10 mouse cellular contexts compared by ENCODE assay signal in genomic region chr7:109612531-109612930, GRCm38 (mm10).
DNase-seq lines count a peak whose midpoint lies in the region; ATAC-seq and TF ChIP-seq lines count a peak whose summit lies in the region.
"Had no signal": no experiment of that assay in that cellular context is flagged by ENCODE, and none has a peak within 500 bp of the region (broad histone marks: within the 10 kb centered on the region; RNA-seq: fewer than 3 reads in every experiment).

No protein-coding gene starts in this region.

- DNase-seq in intestine, embryonic 14.5 days (ENCODE audit: low spot score), result no peak
- DNase-seq in forebrain, postnatal 0 days, result peak; percentile 34
- peak; percentile 58 for DNase-seq in midbrain, postnatal 0 days (ENCODE audit: low spot score)
- DNase-seq in frontal cortex, postnatal 25 days (ENCODE audit: low spot score in 2 of 2), result no peak
- DNase-seq in lung, postnatal 36 days, result no peak
- DNase-seq: right cerebral cortex, postnatal 14 days had no signal

- 0 out of 2 replicates have a peak overlapping the region, but pooled peaks have one; percentile 24 for H3K27ac ChIP-seq in intestine, embryonic 14.5 days (ENCODE audit: low read depth)
- H3K27ac ChIP-seq in intestine, embryonic 16.5 days (ENCODE audit: low read length), result no peak overlapping the region
- H3K27ac ChIP-seq in brown adipose tissue, adult 24 weeks (replicated peaks; ENCODE audit: low read depth, low read length), result peak overlapping the region; percentile 52
- H3K27ac ChIP-seq in forebrain, postnatal 0 days (ENCODE audit: low read depth, low read length), result peak overlapping the region; percentile 40; the same call in 1 of the 2 replicates
- peak overlapping the region; percentile 62 for H3K27ac ChIP-seq in midbrain, postnatal 0 days (ENCODE audit: low read depth, low read length)

- no peak for ATAC-seq in intestine, embryonic 14.5 days (replicated peaks; ENCODE audit: low FRiP score, low TSS enrichment, low read depth)
- ATAC-seq in intestine, embryonic 16.5 days, result no peak
- ATAC-seq in forebrain, postnatal 0 days, result peak; percentile 56
- ATAC-seq in midbrain, postnatal 0 days (ENCODE audit: low FRiP score), result no peak
- no peak for ATAC-seq in megakaryocyte progenitor cell, adult 5-6 weeks (replicated peaks; ENCODE audit: poor library complexity)
- ATAC-seq: CD4-positive, CD25-positive, alpha-beta regulatory T cell, adult 4 months had no signal

- no peak overlapping the region for H3K9ac ChIP-seq in intestine, embryonic 14.5 days (ENCODE audit: low read length)
- H3K9ac ChIP-seq in intestine, embryonic 16.5 days (ENCODE audit: low read depth, low read length), result no peak overlapping the region
- no peak overlapping the region for H3K9ac ChIP-seq in forebrain, postnatal 0 days
- H3K9ac ChIP-seq in midbrain, postnatal 0 days (replicated peaks; ENCODE audit: low read length, poor library complexity, severe bottlenecking), result no peak overlapping the region

- H3K4me1 ChIP-seq in intestine, embryonic 14.5 days (replicated peaks; ENCODE audit: control insufficient read depth, insufficient read depth, low read length), result peaks cover 46% of the 10 kb centered on the region
- H3K4me1 ChIP-seq in intestine, embryonic 16.5 days (ENCODE audit: control insufficient read depth, insufficient read depth, low read length), result peaks cover 42% of the 10 kb centered on the region
- H3K4me1 ChIP-seq in brown adipose tissue, adult 24 weeks (ENCODE audit: control insufficient read depth, insufficient read depth, insufficient read length, low read length), result peaks cover 26% of the 10 kb centered on the region
- H3K4me1 ChIP-seq in forebrain, postnatal 0 days (ENCODE audit: insufficient read depth), result peaks cover 12% of the 10 kb centered on the region; the same call in 1 of the 2 replicates
- peaks cover 15% of the 10 kb centered on the region; the same call in 1 of the 2 replicates for H3K4me1 ChIP-seq in midbrain, postnatal 0 days (ENCODE audit: insufficient read depth, low read length)

- 72% methylated on average over 2 of the region's 2 CpGs for WGBS in intestine, embryonic 14.5 days
- WGBS in intestine, embryonic 16.5 days, result 69% methylated on average over 2 of the region's 2 CpGs
- WGBS in forebrain, postnatal 0 days, result 13% methylated on average over 2 of the region's 2 CpGs
- 39% methylated on average over 2 of the region's 2 CpGs for WGBS in midbrain, postnatal 0 days

- TF ChIP-seq CTCF in forebrain, postnatal 0 days (IDR thresholded peaks at IDR 0.05; ENCODE audit: low read depth), result no peak
- no peak for TF ChIP-seq CTCF in midbrain, postnatal 0 days (IDR thresholded peaks at IDR 0.05)

- no peak overlapping the region for H3K4me3 ChIP-seq in intestine, embryonic 14.5 days (ENCODE audit: low read depth, low read length)
- H3K4me3 ChIP-seq in intestine, embryonic 16.5 days (ENCODE audit: low read length), result no peak overlapping the region
- H3K4me3 ChIP-seq in brown adipose tissue, adult 24 weeks (ENCODE audit: insufficient read depth, low read depth, low read length), result no peak overlapping the region
- H3K4me3 ChIP-seq in forebrain, postnatal 0 days (ENCODE audit: low read depth, low read length), result no peak overlapping the region
- no peak overlapping the region for H3K4me3 ChIP-seq in midbrain, postnatal 0 days (ENCODE audit: low read depth, low read length)

- H3K9me3 ChIP-seq in intestine, embryonic 14.5 days (ENCODE audit: control insufficient read depth, low read length), result no peaks in the 10 kb centered on the region
- no peaks in the 10 kb centered on the region for H3K9me3 ChIP-seq in intestine, embryonic 16.5 days (ENCODE audit: control insufficient read depth, low read length)
- H3K9me3 ChIP-seq in forebrain, postnatal 0 days (ENCODE audit: low read length), result no peaks in the 10 kb centered on the region
- no peaks in the 10 kb centered on the region for H3K9me3 ChIP-seq in midbrain, postnatal 0 days (ENCODE audit: low read length)

- H3K36me3 ChIP-seq in intestine, embryonic 14.5 days (ENCODE audit: control insufficient read depth, insufficient read depth, low read length), result 0 out of 2 replicates have a peak, but pooled peaks cover 3% of the 10 kb centered on the region
- no peaks in the 10 kb centered on the region for H3K36me3 ChIP-seq in intestine, embryonic 16.5 days (ENCODE audit: control insufficient read depth, insufficient read depth, low read length)
- no peaks in the 10 kb centered on the region for H3K36me3 ChIP-seq in forebrain, postnatal 0 days (ENCODE audit: insufficient read depth)
- no peaks in the 10 kb centered on the region for H3K36me3 ChIP-seq in midbrain, postnatal 0 days (ENCODE audit: insufficient read depth, low read length)

- H3K4me2 ChIP-seq in intestine, embryonic 14.5 days (ENCODE audit: low read length), result no peak overlapping the region
- no peak overlapping the region for H3K4me2 ChIP-seq in intestine, embryonic 16.5 days (ENCODE audit: low read depth, low read length)
- H3K4me2 ChIP-seq in forebrain, postnatal 0 days (ENCODE audit: low read depth), result no peak overlapping the region
- no peak overlapping the region for H3K4me2 ChIP-seq in midbrain, postnatal 0 days (ENCODE audit: low read depth, low read length, poor library complexity, severe bottlenecking)

- H3K27me3 ChIP-seq in intestine, embryonic 14.5 days (replicated peaks; ENCODE audit: control insufficient read depth, insufficient read depth, low read length), result no peaks in the 10 kb centered on the region
- no peaks in the 10 kb centered on the region for H3K27me3 ChIP-seq in intestine, embryonic 16.5 days (replicated peaks; ENCODE audit: control insufficient read depth, insufficient read depth, low read length)
- no peaks in the 10 kb centered on the region for H3K27me3 ChIP-seq in forebrain, postnatal 0 days (ENCODE audit: insufficient read depth, low read length)
- no peaks in the 10 kb centered on the region for H3K27me3 ChIP-seq in midbrain, postnatal 0 days (ENCODE audit: insufficient read depth, low read length)

Comparison
In these comparisons a context has a peak if more than half of its experiments do, and no peak if none do; other contexts are left out.
1. DNase-seq: peak in forebrain, postnatal 0 days (single experiment) and midbrain, postnatal 0 days (single experiment); none in intestine, embryonic 14.5 days (single experiment), frontal cortex, postnatal 25 days (0 of 2) and lung, postnatal 36 days (single experiment).